Mouse (Mus musculus): Measurements from ENCODE around the gene Pus7l.

Gene Pus7l

GRCm38 (mm10) chr15:94475975-94476374 lies 67.4 kb downstream of the Pus7l start:
- no peak for DNase-seq

Data from cerebellum, adult 18-20 months (tissue).